23 mouse cellular contexts compared by ENCODE assay signal in the genomic region with DNA sequence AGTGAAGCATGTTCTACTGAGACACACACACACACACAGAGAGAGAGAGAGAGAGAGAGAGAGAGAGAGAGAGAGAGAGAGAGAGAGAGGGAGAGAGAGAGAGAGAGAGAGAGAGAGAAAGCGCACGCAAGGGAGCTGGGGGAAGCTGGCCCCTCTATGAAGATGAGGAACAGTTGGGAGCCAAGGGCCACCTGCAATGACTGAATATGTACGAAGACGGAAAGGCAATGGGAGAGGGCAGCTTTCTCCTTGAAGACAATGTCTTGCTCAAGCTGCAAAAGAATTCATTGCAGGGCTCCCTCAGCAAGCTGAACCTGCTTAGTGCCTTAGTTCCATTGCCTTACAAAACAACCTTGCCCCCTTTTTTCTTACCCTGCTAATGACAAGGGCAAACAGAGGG.
DNase-seq lines count a peak whose midpoint lies in the region; ATAC-seq and TF ChIP-seq lines count a peak whose summit lies in the region.
"Had no signal": no experiment of that assay in that cellular context is flagged by ENCODE, and none has a peak within 500 bp of the region (broad histone marks: within the 10 kb centered on the region; RNA-seq: fewer than 3 reads in every experiment).

No protein-coding gene starts in this region.

- H3K4me2 ChIP-seq in forebrain, embryonic 15.5 days (replicated peaks): no peak overlapping the region
- H3K4me2 ChIP-seq: heart, embryonic 13.5 days; limb, embryonic 13.5 days; lung, embryonic 15.5 days had no signal

- TF ChIP-seq POLR2A in cerebellum, adult 2 months (IDR thresholded peaks at IDR 0.05; ENCODE audit: borderline replicate concordance, insufficient read depth, low read length): no peak

- no peak for TF ChIP-seq CTCF in cerebellum, adult 2 months (IDR thresholded peaks at IDR 0.05; ENCODE audit: borderline replicate concordance, insufficient read depth, low read depth, low read length)

- H3K27me3 ChIP-seq in forebrain, embryonic 15.5 days: no peaks in the 10 kb centered on the region
- no peaks in the 10 kb centered on the region for H3K27me3 ChIP-seq in cerebellum, adult 2 months (ENCODE audit: control insufficient read depth, insufficient read depth, low read length)
- H3K27me3 ChIP-seq: heart, embryonic 13.5 days; limb, embryonic 13.5 days; lung, embryonic 15.5 days; Patski had no signal

- H3K9ac ChIP-seq in forebrain, embryonic 15.5 days (replicated peaks): no peak overlapping the region
- H3K9ac ChIP-seq: heart, embryonic 13.5 days; limb, embryonic 13.5 days; liver, embryonic 14.5 days; lung, embryonic 15.5 days had no signal

- 34% methylated on average over 4 of the region's 4 CpGs for WGBS in forebrain, embryonic 15.5 days
- 76% methylated on average over 4 of the region's 4 CpGs for WGBS in cerebellum, adult 2 months

- no peaks in the 10 kb centered on the region for H3K9me3 ChIP-seq in forebrain, embryonic 15.5 days
- H3K9me3 ChIP-seq: heart, embryonic 13.5 days; limb, embryonic 13.5 days; lung, embryonic 15.5 days had no signal

- DNase-seq in CD4-positive helper T cell, adult 2 months (ENCODE audit: low read depth, low spot score): peak; percentile 11
- DNase-seq in R1 (ENCODE audit: low read depth, low spot score): peak; percentile 18
- DNase-seq in thymus, postnatal 14 days: peak; percentile 54
- DNase-seq in right cerebral cortex, adult 18-20 months: no peak
- no peak for DNase-seq in heart, postnatal 10 days
- DNase-seq in cerebellum, adult 2 months: no peak
- DNase-seq: adrenal gland, postnatal 36 days; cerebellum, adult 18-20 months; gastrocnemius, postnatal 10 days; heart, adult 18-20 months; kidney, adult 11 months; layer of hippocampus, postnatal 36 days; lung, postnatal 4 days; right cerebral cortex, postnatal 4 days had no signal

- H3K27ac ChIP-seq in forebrain, embryonic 15.5 days (replicated peaks): peak overlapping the region; percentile 95
- no peak overlapping the region for H3K27ac ChIP-seq in cerebellum, adult 2 months (ENCODE audit: insufficient read depth, low read length)
- H3K27ac ChIP-seq: heart, embryonic 13.5 days; kidney, postnatal 0 days; limb, embryonic 13.5 days; liver, embryonic 14.5 days; lung, embryonic 15.5 days had no signal

- H3K4me1 ChIP-seq in forebrain, embryonic 15.5 days: peaks cover 65% of the 10 kb centered on the region
- no peaks in the 10 kb centered on the region for H3K4me1 ChIP-seq in cerebellum, adult 2 months (ENCODE audit: control insufficient read depth, insufficient read depth, low read length)

- no peak for ATAC-seq in forebrain, embryonic 15.5 days (replicated peaks)
- ATAC-seq: CD4-positive, CD25-positive, alpha-beta regulatory T cell, adult 4 months; Patski had no signal

- H3K36me3 ChIP-seq in forebrain, embryonic 15.5 days: no peaks in the 10 kb centered on the region
- H3K36me3 ChIP-seq: heart, embryonic 13.5 days; limb, embryonic 13.5 days; lung, embryonic 15.5 days had no signal

- intact Hi-C loops in heart, postnatal 10 days (cut with DNase I): no loop called here

- no peak overlapping the region for H3K4me3 ChIP-seq in forebrain, embryonic 15.5 days
- no peak overlapping the region for H3K4me3 ChIP-seq in cerebellum, adult 2 months (replicated peaks; ENCODE audit: insufficient read depth, low read depth, low read length)
- H3K4me3 ChIP-seq: heart, embryonic 13.5 days; limb, embryonic 13.5 days; lung, embryonic 15.5 days; myocyte had no signal

Comparison
In these comparisons a context has a peak if more than half of its experiments do, and no peak if none do; other contexts are left out.
1. DNase-seq: peak in CD4-positive helper T cell, adult 2 months (single experiment), R1 (single experiment) and thymus, postnatal 14 days (single experiment); none in right cerebral cortex, adult 18-20 months (single experiment), heart, postnatal 10 days (0 of 2) and cerebellum, adult 2 months (0 of 2).